Mouse (Mus musculus) forebrain, embryonic 10.5 days (tissue): ENCODE measurements at regions not wholly inside any gene's neighbourhood (a gene's known extent, or its start where the extent isn't known, plus 50 kb on each side); places are given as distances from the start of the nearest gene placed in this dataset.

Experiments
- DNase-seq: peaks from one replicate; pipeline ENCODE4 v3.0.0-alpha.2; 2017; ENCODE audit warnings: low spot score; ENCODE audit errors: extremely low spot score
- H3K27ac ChIP-seq: fragments of 300-500 bp; sonication (generic); 2 replicates; pipeline ENCODE4 v1.5.1; 2016; ENCODE audit warnings: mild to moderate bottlenecking
- H3K27me3 ChIP-seq: fragments of 300-500 bp; sonication (generic); 2 replicates; pipeline ENCODE4 v1.6.1; 2016; ENCODE audit warnings: mild to moderate bottlenecking; ENCODE audit not compliant: poor library complexity, severe bottlenecking
- H3K36me3 ChIP-seq: fragments of 300-500 bp; sonication (generic); replicated peaks from 2 replicates; pipeline ENCODE4 v1.6.1; 2016; ENCODE audit warnings: mild to moderate bottlenecking, moderate library complexity
- H3K4me1 ChIP-seq: fragments of 300-500 bp; sonication (generic); 2 replicates; pipeline ENCODE4 v1.6.1; 2016
- H3K4me3 ChIP-seq: fragments of 300-500 bp; sonication (generic); 2 replicates; pipeline ENCODE4 v1.5.1; 2016; ENCODE audit warnings: mild to moderate bottlenecking, moderate library complexity
- H3K9me3 ChIP-seq: fragments of 300-500 bp; sonication (generic); 2 replicates; pipeline ENCODE4 v1.6.1; 2016; ENCODE audit warnings: mild to moderate bottlenecking, moderate library complexity
- WGBS: fragments of 180-500 bp; shearing (Covaris S2); methylation state at CpG from one replicate; pipeline ENCODE4 v1.1.7; 2016; 5-methylcytosine and 5-hydroxymethylcytosine counted together

DNA sequence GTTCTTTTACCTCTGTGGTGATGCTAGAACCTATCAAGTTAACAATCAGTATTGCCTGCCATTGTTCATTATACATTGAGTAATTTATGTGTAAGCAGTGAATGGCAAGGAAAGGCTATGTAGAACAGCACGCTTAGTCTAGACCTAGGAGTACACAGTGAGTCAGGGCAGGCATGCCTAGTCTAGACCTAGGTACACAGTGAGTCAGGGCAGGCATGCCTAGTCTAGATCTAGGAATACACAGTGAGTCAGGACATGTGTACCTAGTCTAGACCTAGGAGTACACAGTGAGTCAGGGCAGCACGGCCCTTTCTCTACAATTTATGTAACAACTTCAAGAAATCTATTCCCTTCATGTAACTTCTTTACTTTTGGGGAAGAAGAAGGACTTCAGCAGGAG, 347.2 kb downstream of the Tmem232 start:
- no peaks in the 10 kb centered on the region for H3K27me3 ChIP-seq
- no peak overlapping the region for H3K4me3 ChIP-seq
- DNase-seq: no peak
- 89% methylated on average over 2 of the region's 2 CpGs for WGBS
- no peaks in the 10 kb centered on the region for H3K36me3 ChIP-seq
- no peak overlapping the region for H3K27ac ChIP-seq
- H3K4me1 ChIP-seq: peaks cover 3% of the 10 kb centered on the region; the same call in 1 of the 2 replicates
- no peaks in the 10 kb centered on the region for H3K9me3 ChIP-seq

DNA sequence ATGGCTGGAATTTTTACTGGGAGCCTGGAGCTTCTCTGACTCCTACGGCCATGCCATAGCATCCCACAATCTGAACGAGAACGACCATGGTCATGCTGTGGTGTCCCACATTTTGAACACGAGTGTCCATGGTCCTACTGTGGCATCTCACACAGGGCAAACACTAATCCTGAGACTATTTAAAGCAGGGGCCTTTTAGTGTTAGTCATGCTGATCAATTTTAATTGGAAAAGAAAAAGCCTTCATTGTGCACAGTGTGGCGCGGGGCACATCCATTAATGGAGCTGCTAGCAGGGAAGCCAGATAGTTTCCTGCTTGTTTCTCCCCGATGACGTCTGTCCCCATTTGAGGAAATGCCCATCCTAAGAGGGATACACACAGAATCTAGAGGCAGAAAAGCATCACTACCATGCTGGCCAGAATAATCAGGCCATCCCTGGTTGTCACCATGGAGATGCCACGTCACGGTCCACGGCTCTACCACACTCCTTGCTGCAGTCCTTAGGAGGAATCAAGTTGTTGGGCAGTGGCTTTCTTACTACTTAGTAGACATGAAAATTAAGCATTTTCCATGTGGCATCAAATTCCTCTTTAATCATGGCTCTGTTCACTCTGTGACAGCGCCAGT, 348.0 kb downstream of the Tmem232 start:
- Histone ChIP-seq H3K4me1 (peaks cover 3% of the 10 kb centered on the region; the same call in 1 of the 2 replicates), H3K27me3 (no peaks in the 10 kb centered on the region), H3K36me3 (no peaks in the 10 kb centered on the region), H3K4me3 (no peak overlapping the region), H3K9me3 (no peaks in the 10 kb centered on the region), H3K27ac (no peak overlapping the region)
- 79% methylated on average over 12 of the region's 12 CpGs for WGBS
- DNase-seq: no peak

DNA sequence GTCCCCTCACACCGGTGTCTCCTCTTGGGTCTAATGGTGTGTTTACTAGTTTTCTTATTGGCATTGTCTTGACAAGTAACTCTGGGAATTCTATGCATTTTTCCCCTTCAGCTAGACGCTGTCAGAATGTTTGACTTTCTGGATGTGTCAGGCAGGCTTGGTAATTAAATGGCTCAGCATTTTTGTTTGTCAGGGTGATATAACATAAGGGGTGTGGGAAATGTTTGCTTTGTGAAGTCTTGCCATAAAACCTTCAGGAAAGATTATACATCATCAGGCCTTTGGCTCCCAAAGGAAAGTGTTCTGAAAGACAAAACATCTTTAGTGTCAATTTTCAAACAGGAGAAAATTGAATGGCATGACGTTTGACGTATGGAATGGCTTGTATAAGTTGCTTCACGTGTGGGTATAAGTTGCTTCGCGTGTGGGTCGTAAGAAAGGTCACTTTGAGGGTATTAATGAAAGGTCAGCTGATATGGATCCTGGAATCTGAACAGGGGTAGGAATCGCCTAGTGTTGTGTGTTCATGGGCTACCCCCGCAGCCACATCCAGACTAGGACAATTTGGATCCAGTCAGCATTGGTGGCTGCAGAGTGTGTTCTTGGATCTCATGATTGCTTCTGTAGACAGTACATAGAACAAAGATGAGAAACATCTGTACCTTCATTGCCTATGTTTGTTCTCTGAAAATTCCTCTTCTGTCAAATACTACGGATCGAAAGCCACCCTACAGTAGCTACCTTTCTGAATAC, 349.6 kb downstream of the Tmem232 start:
- WGBS: 89% methylated on average over 12 of the region's 12 CpGs
- DNase-seq: no peak
- Histone ChIP-seq H3K36me3 (no peaks in the 10 kb centered on the region), H3K27me3 (no peaks in the 10 kb centered on the region), H3K4me3 (no peak overlapping the region), H3K27ac (no peak overlapping the region), H3K9me3 (no peaks in the 10 kb centered on the region), H3K4me1 (peaks cover 3% of the 10 kb centered on the region; the same call in 1 of the 2 replicates)

DNA sequence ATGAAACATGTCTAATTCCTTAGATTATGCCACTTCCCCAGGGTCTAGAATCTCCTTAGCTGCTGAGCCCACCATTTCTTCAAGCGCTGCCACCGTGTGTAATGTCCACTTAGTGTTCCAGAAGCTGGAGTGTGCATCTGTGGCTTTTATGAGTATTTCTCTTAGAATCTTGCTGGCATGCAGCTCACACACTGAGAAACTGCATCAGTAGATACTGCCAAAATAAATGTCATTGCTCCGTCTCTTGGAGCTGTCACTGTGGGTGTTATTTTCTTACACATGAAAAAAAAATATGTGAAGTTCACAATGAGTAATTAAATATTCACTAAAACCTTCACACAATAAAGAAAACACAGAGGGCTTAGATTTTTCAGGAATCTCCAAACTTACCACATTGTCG, 345.3 kb upstream of the 4930583I09Rik start:
- Histone ChIP-seq H3K4me1 (no peaks in the 10 kb centered on the region), H3K27ac (no peak overlapping the region), H3K9me3 (no peaks in the 10 kb centered on the region), H3K4me3 (no peak overlapping the region), H3K27me3 (no peaks in the 10 kb centered on the region), H3K36me3 (no peaks in the 10 kb centered on the region)
- 91% methylated on average over 4 of the region's 4 CpGs for WGBS
- no peak for DNase-seq

DNA sequence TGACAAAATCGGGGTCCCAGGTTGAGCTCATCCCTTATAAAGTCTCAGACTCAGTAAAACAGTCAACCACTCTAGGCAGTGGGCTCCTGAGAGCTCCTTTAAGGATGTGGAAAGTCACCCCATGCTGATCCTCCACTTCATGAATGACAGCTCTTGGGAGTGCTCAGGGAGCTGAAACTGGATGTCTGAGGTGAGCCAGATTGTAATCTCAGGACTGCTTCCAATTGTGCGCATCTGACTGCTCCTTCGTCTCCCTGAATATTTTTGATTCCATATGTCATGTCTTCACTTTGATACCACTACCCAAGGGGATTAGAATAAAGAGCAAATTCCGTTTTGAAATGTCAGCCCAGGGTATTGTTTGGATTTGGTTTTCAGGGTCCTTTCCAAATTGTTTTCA, 339.9 kb upstream of the 4930583I09Rik start:
- no peaks in the 10 kb centered on the region for H3K4me1 ChIP-seq
- no peaks in the 10 kb centered on the region for H3K36me3 ChIP-seq
- no peaks in the 10 kb centered on the region for H3K9me3 ChIP-seq
- DNase-seq: no peak
- no peaks in the 10 kb centered on the region for H3K27me3 ChIP-seq
- no peak overlapping the region for H3K27ac ChIP-seq
- 81% methylated on average over 4 of the region's 4 CpGs for WGBS
- H3K4me3 ChIP-seq: no peak overlapping the region

DNA sequence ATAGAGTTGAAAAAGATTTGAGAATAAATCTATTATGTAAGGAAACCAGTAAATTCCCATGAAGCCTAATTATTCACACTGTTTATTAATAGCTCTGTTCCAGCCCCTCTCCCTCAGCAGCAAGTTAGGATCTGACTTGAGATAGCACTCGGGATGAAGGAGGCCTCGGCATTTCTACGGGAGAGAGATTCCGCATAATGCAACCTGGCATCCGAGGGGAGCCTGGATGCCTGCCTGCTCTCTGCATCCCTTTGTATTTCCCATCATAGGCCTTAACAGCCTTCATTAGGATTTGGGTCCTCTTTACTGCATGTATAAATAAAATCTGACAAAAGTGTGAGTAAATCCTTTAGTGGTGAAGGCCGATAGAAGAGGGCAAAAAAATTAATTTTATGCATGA, 338.2 kb upstream of the 4930583I09Rik start:
- Histone ChIP-seq H3K4me3 (no peak overlapping the region), H3K4me1 (no peaks in the 10 kb centered on the region), H3K36me3 (no peaks in the 10 kb centered on the region), H3K9me3 (no peaks in the 10 kb centered on the region; the same call in 1 of the 2 replicates), H3K27ac (no peak overlapping the region), H3K27me3 (no peaks in the 10 kb centered on the region)
- DNase-seq: no peak
- WGBS: 86% methylated on average over 6 of the region's 6 CpGs

DNA sequence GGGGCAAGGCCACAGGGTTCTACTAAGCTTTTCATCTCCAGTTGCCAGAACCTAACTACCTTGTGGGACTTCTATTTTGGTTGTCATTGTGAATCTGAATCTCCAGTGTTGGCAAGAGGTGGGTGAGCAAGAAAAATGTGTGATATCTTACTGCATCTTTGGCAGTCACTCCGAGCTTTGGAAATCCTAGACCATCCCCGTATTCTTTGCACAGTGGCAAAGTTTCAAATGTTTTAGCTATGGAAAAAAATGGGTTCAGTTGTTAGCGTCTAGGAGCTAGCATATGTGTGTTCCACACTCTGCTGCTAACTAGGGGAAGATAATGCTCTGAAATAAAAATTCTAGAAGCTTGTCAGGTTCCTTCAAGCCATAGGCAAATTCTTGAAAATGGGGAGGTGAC, 337.4 kb upstream of the 4930583I09Rik start:
- Histone ChIP-seq H3K4me1 (no peaks in the 10 kb centered on the region), H3K27ac (no peak overlapping the region), H3K4me3 (no peak overlapping the region), H3K9me3 (no peaks in the 10 kb centered on the region; the same call in 1 of the 2 replicates), H3K27me3 (no peaks in the 10 kb centered on the region), H3K36me3 (no peaks in the 10 kb centered on the region)
- 91% methylated on average over 3 of the region's 3 CpGs for WGBS
- no peak for DNase-seq

DNA sequence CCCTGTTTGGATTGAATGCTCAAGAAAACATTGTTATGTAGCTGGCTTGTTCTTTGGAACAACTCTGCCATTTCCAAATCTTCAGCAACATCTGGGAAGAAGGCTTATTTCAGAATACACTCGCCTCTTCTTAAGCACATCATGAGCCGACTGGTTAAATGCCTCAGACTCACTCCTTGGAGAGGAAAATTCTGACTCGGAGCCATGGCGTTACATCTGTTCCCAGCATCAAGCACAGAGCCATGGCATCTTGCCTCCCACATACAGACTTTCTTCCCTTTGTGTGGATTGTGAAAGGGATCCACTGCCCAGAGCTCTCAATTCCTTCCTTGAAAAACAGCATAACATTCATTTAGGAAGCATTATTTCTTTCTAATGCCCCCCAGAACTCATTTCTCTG, 334.8 kb upstream of the 4930583I09Rik start:
- no peak for DNase-seq
- no peaks in the 10 kb centered on the region for H3K27me3 ChIP-seq
- H3K4me1 ChIP-seq: no peaks in the 10 kb centered on the region
- H3K9me3 ChIP-seq: no peaks in the 10 kb centered on the region; the same call in 1 of the 2 replicates
- WGBS: 90% methylated on average over 4 of the region's 4 CpGs
- no peak overlapping the region for H3K27ac ChIP-seq
- no peak overlapping the region for H3K4me3 ChIP-seq
- H3K36me3 ChIP-seq: no peaks in the 10 kb centered on the region

DNA sequence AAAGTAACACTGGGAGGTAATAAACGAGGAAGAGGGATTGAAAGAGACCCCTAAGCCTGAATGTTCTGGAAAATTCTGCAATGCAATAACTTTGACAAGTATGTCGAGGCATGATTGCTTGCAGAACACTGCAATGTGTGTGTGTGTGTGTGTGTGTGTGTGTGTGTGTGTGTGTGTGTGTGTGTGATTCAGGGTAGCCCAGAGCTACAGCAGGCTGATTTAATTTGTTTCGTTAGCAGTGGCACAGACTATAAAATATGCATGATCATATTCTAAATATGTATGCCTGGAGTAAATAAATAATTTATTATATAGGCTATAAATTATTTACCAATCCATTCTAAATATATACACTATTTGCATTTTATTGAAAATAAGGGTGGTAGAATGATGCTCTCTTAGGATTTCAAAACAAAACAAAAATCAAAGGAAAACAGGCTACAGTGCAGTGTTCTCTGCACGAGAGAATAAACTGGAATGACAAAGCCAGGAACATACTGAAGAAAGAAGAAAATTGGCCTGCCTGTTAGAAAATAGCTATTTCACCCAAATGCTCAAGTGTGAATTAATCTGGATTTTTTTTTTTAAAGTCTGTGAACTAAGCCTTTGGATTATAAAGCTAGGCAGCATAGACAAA, 334.2 kb upstream of the 4930583I09Rik start:
- no peaks in the 10 kb centered on the region for H3K36me3 ChIP-seq
- no peak for DNase-seq
- no peak overlapping the region for H3K27ac ChIP-seq
- H3K4me1 ChIP-seq: no peaks in the 10 kb centered on the region
- H3K4me3 ChIP-seq: no peak overlapping the region
- H3K9me3 ChIP-seq: no peaks in the 10 kb centered on the region; the same call in 1 of the 2 replicates
- 87% methylated on average over 4 of the region's 4 CpGs for WGBS
- H3K27me3 ChIP-seq: no peaks in the 10 kb centered on the region

DNA sequence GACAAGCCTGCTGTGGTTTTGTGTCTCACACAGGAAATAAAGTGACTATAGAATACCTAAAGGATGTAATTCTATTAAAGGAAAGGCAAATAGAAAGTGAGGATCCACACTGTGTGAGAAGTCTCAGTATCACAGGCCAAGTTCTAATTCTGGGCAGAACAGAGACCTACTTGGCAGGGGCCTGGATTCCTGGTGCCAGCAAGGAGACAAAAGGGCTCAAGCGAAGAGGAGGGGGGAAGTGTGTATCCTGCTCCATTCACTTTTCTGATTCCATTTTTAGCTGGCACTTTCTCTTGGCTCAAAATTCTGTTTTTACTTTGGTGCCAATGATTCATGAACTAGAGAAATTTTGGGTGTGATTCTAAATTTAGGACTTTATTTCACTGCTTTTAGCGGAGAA, 310.5 kb upstream of the 4930583I09Rik start:
- Histone ChIP-seq H3K9me3 (peaks cover 7% of the 10 kb centered on the region; the same call in 1 of the 2 replicates), H3K27me3 (no peaks in the 10 kb centered on the region), H3K4me3 (no peak overlapping the region), H3K27ac (no peak overlapping the region), H3K36me3 (no peaks in the 10 kb centered on the region), H3K4me1 (no peaks in the 10 kb centered on the region)
- 94% methylated on average over 2 of the region's 2 CpGs for WGBS
- DNase-seq: no peak

DNA sequence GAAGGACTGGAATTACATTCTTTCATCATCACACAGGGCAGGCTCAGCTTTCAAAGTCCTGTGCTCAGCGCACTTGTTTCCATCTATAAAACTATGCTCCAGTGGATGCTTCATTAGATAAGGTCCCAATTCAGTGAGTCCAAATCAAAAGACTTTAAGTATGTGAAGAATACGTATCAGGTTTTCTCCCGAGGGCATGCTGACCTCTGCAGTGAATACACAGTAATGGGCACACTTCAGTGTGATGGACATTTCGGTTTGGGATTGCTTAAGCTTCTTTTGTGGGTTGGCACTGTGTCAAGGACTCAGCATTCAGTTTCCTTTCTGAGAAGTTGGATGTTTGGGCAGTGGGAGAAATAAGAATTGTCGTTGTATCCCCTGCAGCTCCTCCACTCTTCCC, 278.8 kb upstream of the 4930583I09Rik start:
- Histone ChIP-seq H3K27me3 (no peaks in the 10 kb centered on the region), H3K9me3 (no peaks in the 10 kb centered on the region), H3K27ac (no peak overlapping the region), H3K4me1 (no peaks in the 10 kb centered on the region), H3K4me3 (no peak overlapping the region), H3K36me3 (no peaks in the 10 kb centered on the region)
- DNase-seq: no peak
- 79% methylated on average over 5 of the region's 5 CpGs for WGBS

DNA sequence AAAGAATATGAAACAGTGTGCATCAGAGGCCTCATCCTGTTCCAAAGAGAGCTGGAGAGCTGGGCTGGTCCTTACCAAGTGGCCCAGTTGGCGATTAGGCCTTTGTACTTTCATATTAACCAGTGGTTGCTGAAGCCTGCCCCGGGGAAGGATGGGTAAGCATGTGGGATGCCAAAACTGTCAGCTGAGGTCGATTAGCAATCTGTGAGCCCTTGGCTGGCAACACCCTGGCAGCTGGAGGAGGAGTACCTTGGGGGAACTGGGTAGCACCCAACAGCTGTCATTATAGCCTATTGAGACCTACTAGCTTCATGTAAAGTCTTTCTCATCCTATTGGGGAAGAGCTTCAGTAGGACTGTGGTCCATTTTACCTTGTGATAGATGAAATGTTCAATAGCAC, 277.2 kb upstream of the 4930583I09Rik start:
- WGBS: 75% methylated on average over 3 of the region's 3 CpGs
- H3K4me3 ChIP-seq: no peak overlapping the region

DNA sequence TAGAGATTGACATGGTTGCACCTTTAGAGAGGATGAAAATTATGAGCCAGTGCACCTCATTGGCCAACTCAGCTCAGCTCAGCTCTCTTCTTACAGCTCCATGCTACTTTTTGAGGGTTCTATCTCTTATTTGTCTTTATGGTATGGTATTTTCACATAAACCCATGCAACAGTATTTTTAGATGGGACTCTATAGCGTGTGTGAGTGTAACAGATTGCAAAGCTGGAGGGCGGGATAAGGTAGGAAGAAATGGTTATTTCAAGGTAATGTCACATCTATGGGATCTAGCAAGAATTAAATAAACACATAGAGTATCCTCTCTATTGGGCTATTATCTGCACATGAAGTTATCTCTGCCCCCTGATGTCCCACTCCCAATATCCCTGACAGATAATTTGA, 269.8 kb upstream of the 4930583I09Rik start:
- Histone ChIP-seq H3K27ac (no peak overlapping the region), H3K9me3 (no peaks in the 10 kb centered on the region), H3K4me3 (no peak overlapping the region), H3K36me3 (no peaks in the 10 kb centered on the region), H3K4me1 (no peaks in the 10 kb centered on the region), H3K27me3 (no peaks in the 10 kb centered on the region)
- DNase-seq: no peak
- 85% methylated on average over 2 of the region's 2 CpGs for WGBS

More for the DNA sequence above, 277.2 kb upstream of the 4930583I09Rik start:
- Histone ChIP-seq H3K27ac (no peak overlapping the region), H3K9me3 (no peaks in the 10 kb centered on the region), H3K4me1 (no peaks in the 10 kb centered on the region), H3K36me3 (no peaks in the 10 kb centered on the region), H3K27me3 (no peaks in the 10 kb centered on the region)
- no peak for DNase-seq
